Mouse (Mus musculus): Measurements from ENCODE around the gene Mkrn2.
"Not testable (repeated sequence)": the region's sequence is repeated elsewhere in the genome, so short reads cannot be mapped to it uniquely, and the experiment has no call there.

Mkrn2 gene

GRCm38 (mm10) chr6:115609121-115609520 lies 7.4 kb downstream of the Mkrn2 start:
- no peak for DNase-seq (ENCODE audit: low spot score)

GRCm38 (mm10) chr6:115610301-115610700 lies 8.6 kb downstream of the Mkrn2 start:
- DNase-seq (ENCODE audit: low spot score), result no peak

GRCm38 (mm10) chr6:115613793-115614192 lies 12.1 kb downstream of the Mkrn2 start:
- no peak for DNase-seq (ENCODE audit: low spot score)

GRCm38 (mm10) chr6:115615983-115616382 lies 14.3 kb downstream of the Mkrn2 start:
- DNase-seq (ENCODE audit: low spot score), result no peak

DNA sequence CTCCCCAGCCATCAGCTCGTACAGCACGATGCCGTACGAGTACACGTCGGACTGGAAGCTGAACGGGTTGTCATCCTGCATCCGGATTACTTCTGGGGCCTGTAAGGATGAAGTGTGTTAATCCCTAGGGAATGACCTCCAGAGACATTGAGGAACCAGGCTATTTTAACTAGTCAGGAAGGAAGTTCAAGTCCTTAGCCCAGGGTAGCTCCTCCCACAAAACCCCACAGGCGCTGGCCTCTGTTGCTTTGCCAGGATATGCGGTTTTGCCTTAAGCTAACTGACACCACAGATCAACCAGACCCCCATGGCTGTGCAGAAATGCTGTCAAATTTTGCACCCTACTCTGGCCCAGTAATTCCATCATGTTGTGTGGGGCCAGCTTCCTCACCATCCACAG lies 18.1 kb downstream of the Mkrn2 start:
- DNase-seq (ENCODE audit: low spot score), result no peak

- no peak for DNase-seq (ENCODE audit: low spot score)
These were observed 19.2 kb downstream of the Mkrn2 start for GRCm38 (mm10) chr6:115620942-115621341.

GRCm38 (mm10) chr6:115626121-115626520 lies 24.4 kb downstream of the Mkrn2 start:
- DNase-seq (ENCODE audit: low spot score), result no peak

DNA sequence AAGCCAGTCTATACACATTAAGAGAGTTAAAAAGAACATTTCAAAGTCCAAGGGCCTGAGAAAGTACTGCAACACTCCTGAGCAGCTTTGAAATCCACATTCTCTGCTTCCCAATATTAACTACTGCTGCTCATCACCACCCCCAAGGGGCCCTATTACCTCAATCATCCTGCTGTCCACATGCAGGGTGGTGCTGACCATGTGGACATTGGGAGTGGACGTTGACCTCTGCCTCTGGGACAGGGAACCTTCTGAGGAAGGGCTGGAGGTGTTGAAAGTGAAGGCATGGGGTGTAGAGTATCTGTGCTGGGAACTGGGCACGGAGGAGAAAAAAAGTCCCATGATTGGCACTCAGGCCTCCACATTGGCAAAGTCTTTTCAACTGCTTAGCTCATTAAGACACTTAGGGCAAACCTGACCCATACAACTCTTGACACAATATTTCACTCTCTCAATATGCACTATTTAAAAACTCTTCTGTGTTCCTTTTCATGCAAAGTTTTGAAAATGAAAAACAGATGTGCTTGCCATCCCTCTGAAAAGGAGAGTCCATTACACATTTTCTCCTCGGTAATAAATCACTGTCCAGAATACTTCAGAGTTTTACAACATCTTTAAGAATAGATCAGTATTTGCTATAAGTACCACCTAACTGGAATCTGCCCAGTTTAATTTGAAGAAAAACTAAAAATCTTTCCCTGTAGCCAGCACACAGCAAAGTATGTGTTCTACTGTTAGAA lies 29.5 kb downstream of the Mkrn2 start:
- DNase-seq (ENCODE audit: low spot score), result no peak

DNA sequence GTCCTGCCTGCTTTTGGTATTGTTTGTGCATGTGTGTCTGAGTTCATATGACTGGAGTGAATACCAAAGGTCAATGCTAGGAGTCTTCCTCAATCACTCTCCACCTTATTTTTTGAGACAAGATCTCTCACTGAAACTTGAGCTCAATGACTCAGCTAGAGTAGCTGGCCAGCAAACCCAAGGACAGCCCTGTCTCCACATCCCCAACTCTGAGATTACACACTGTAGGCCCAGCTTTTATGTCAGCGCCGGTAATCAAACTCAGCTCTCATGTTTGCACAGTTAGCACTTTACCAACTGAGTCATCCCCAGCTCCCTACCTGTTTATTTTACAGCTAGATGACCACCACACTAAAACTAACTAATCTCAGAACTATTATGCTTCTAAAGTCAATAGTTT lies 32.3 kb downstream of the Mkrn2 start:
- DNase-seq (ENCODE audit: low spot score), result no peak

- not testable (repeated sequence) for DNase-seq (ENCODE audit: low spot score)
These were observed 36.5 kb downstream of the Mkrn2 start for GRCm38 (mm10) chr6:115638188-115638587.

DNA sequence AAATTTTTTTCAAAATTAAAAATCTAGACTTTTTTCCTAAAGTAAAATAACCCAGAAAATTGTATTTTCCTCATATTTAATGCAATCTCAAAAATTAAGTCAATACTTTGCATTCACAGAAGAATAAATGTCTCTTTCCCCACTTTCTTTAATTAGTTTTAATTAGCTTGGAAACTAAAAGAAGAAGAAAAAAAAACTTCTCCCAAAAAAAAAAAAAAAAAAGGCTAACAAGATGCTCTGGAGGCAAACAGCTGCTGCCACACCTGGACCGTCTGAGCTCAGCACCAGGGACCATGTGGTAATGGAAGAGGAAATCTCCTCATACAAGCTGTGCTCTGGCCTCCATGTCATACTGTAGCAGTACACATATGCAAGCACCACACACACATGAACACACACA lies 41.6 kb downstream of the Mkrn2 start:
- no peak for DNase-seq (ENCODE audit: low spot score)

DNA sequence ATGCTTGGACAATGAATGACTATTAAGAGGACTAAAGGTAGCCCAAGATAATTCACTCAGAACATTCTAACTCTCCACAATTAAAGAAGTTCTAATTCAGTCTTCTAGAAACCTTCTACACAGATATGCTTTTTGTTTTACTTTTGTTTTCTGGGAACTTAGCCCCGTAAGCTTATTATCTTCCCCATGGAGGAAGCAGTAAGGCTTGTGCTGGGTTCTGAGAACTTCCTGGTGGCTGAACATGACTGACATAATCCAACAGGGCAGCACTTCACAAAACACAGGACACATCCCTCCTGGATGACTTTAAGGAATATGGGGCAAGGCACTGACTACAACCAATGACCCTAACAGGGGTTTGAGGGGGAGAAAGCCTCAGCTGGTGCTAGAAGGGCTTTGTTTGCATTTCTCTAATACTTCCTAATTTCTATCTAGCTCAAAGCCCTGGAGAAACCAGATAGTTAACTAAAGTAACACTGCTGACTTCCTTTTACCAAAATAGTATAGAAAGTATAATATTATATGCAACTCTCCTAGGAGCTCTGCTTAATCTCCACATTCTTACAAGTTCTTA lies 48.2 kb downstream of the Mkrn2 start:
- DNase-seq (ENCODE audit: low spot score), result no peak

- no peak for DNase-seq (ENCODE audit: low spot score)
These were observed 49.0 kb downstream of the Mkrn2 start for GRCm38 (mm10) chr6:115650476-115651427.

- no peak for DNase-seq (ENCODE audit: low spot score)
These were observed 50.0 kb downstream of the Mkrn2 start for GRCm38 (mm10) chr6:115651719-115652118.

- DNase-seq (ENCODE audit: low spot score), result no peak
These were observed 52.2 kb downstream of the Mkrn2 start for GRCm38 (mm10) chr6:115653939-115654338.

GRCm38 (mm10) chr6:115658802-115659201 lies 57.1 kb downstream of the Mkrn2 start:
- DNase-seq (ENCODE audit: low spot score), result no peak

DNA sequence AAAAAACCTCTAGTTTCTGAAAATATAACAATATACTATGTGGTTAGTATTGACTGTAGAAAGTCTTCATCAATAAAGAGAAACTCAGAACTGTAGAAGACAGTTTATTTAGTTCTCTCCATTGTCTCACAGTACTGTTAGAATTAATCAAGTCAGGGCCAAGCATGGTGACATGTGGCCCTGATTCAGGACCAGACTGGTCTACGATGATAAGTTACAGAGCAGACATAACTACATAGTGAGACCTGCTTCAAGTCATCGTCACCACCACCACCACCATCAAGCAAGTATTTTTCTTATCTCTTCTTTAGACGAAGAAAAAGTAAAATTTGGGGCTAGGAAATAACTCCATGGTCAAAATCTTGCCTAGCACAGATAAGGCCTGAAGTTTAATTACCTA lies 62.6 kb downstream of the Mkrn2 start:
- no peak for DNase-seq (ENCODE audit: low spot score)

DNA sequence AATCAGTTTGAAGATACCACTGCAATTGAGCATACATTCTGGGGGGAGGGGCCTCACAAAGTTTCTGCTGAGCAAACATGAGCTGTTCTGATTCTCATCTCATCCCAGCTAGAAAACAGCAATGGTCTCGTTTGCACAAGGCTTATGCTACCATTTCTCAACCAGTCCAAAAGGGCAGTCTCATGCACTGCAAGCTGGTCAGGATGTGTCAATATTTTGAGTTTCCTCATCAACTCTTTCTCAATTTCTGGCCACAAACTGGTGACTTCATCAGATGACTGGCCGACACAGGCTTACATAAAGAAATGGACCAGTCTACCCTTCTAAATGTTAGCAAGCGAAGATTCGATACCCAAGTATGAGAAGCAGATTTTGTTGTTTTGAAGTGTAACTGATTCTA lies 64.9 kb downstream of the Mkrn2 start:
- no peak for DNase-seq (ENCODE audit: low spot score)

Measured in layer of hippocampus, adult 11-12 months (tissue).